Mouse (Mus musculus): ENCODE results near the gene Arl10. TPM values are rescaled to one million over a fixed set of nuclear protein-coding genes. Genes with fewer than 3 reads are reported as not detected.
A peak's percentile ranks its signal among the peaks of the same experiment; 100 is the strongest.

The Arl10 gene
- total RNA-seq (2012; rRNA removed) (3.8 and 5.1 TPM in 2 replicates), polyA plus RNA-seq (2012; ENCODE audit: insufficient read depth in 1 of 2, insufficient read length in 2 of 2, low read depth in 1 of 2, low replicate concordance in 2 of 2, missing spikeins in 1 of 2) (10 to 100 TPM in 1 of 2 experiments, not detected in 1; 10.9 TPM)

DNA sequence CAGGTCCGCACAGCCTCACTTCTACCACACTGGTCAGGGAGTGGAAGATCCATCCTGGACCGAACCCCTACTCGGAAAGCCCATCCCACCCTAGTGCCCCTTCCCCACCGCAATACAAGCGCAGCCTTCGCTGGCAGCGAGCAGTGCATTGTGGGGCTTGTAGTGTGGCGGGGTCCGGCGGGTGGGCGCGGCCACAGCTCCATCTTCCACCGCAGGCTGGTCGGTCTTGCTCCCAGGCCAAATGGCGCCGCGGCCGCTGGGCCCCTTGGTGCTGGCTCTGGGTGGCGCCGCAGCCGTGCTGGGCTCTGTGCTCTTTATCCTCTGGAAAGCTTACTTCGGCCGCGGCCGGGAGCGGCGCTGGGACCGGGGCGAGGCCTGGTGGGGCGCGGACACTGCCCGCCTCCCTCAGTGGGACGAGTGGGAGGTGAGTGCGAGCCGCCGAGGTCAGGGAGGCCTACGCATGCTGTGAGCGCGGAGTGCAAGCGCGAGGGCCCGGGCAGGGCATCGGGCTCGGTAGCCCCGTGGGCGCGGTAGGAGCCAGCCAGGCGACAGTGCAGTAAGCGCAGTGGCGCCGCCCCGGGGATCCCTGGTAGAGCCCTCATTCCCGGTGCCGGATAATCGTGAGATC lies at the start of gene Arl10:
Arl10 (plus strand) TSS at position 162 of the 628 bp plus-strand sequence.
- H3K27ac ChIP-seq (ENCODE audit: control insufficient read depth, low read depth, low read length), result no peak within 1 kb of the TSS
- peak within 1 kb of the TSS; percentile 76 for H3K9ac ChIP-seq (ENCODE audit: control insufficient read depth, low read depth, low read length, poor library complexity, severe bottlenecking)
- TF ChIP-seq HCFC1 (IDR thresholded peaks at IDR 0.05; ENCODE audit: low read depth, low read length) (peak; percentile 93), USF1 (IDR thresholded peaks at IDR 0.05; ENCODE audit: low read depth, low read length) (no peak), RAD21 (IDR thresholded peaks at IDR 0.05; ENCODE audit: low read depth, low read length) (no peak), SIN3A (IDR thresholded peaks at IDR 0.05; ENCODE audit: low read length) (peak; percentile 53; the same call in 1 of the 2 replicates), GABPA (IDR thresholded peaks at IDR 0.05; ENCODE audit: low read depth, low read length) (no peak), CTCF (IDR thresholded peaks at IDR 0.05 in 2 of 3, conservative IDR thresholded peaks at IDR 0.05 in 1 of 3; ENCODE audit: control insufficient read depth in 1 of 3, insufficient read depth in 1 of 3, low read depth in 2 of 3, low read length in 3 of 3, poor library complexity in 1 of 3, severe bottlenecking in 1 of 3) (0 out of 6 replicates have a peak, but pooled peaks of 1 of the 3 experiments have one; percentile 29), ZMIZ1 (IDR thresholded peaks at IDR 0.05; ENCODE audit: low read depth, low read length) (peak; percentile 27; the same call in 1 of the 2 replicates), NELFE (IDR thresholded peaks at IDR 0.05; ENCODE audit: low read depth, low read length) (peak; percentile 51; the same call in 1 of the 2 replicates)
- H3K9me3 ChIP-seq (replicated peaks; ENCODE audit: insufficient read depth, low read length), result no peaks in the 10 kb centered on the region
- H3K36me3 ChIP-seq (ENCODE audit: control insufficient read depth in 1 of 2, insufficient read depth in 2 of 2, low read length in 2 of 2), result peaks cover 0 to 12% of the 10 kb centered on the region in 2 experiments; a peak in 2 of 4 replicates
- peaks cover 2 to 15% of the 10 kb centered on the region in 2 experiments for H3K4me1 ChIP-seq (ENCODE audit: control insufficient read depth in 1 of 2, insufficient read depth in 2 of 2, low read length in 2 of 2)
- DNase-seq (ENCODE audit: low read depth, low spot score), result peak; percentile 71
- H3K4me3 ChIP-seq (ENCODE audit: control insufficient read depth in 1 of 2, insufficient read depth in 1 of 2, low read depth in 2 of 2, low read length in 2 of 2), result peak within 1 kb of the TSS; percentile 73 to 92
- no peaks in the 10 kb centered on the region; the same call in 1 of the 2 replicates for H3K79me2 ChIP-seq (ENCODE audit: control insufficient read depth, insufficient read depth, low read length, poor library complexity)
- no peaks in the 10 kb centered on the region for H3K27me3 ChIP-seq (ENCODE audit: control insufficient read depth in 1 of 2, insufficient read depth in 2 of 2, low read length in 2 of 2)

DNA sequence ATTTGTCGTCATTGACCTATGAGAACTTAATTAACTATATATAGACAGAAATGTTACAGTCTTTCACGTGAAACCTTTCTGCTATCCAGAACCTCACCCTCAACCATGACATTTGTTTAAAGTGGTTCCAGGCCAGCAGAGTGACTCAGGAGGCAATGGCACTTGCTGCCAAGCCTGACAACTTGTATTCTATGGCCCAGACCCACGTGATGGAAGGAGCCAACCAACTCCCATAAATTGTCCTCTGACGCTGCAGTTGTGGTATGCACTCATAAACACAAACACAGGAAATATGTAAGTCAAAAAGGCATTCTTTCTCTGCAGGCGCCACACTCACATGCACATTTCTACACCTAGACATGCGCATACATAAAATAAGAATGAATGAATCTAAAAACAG lies 47.7 kb upstream of the Arl10 start:
- no peaks in the 10 kb centered on the region for H3K27me3 ChIP-seq (ENCODE audit: control insufficient read depth in 1 of 2, insufficient read depth in 2 of 2, low read length in 2 of 2)

DNA sequence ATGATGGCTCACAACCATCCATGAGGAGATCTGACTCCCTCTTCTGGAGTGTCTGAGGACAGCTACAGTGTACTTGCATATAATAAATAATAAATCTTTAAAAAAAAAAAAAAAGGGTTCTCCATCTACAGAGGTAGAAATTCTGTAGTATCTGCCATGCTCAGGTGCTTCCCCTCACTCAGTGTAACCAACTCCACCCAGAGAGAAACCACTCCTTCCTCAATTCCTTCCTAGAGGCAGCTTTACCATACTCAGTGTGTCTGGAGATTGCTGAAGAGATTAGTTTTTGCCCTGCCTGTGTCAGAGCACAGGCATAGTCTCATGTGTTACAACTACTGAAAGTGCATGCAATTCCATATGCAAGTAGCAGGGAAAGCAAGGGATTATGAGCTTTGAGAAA lies 42.7 kb upstream of the Arl10 start:
- H3K79me2 ChIP-seq (ENCODE audit: control insufficient read depth, insufficient read depth, low read length, poor library complexity), result no peaks in the 10 kb centered on the region
- no peak overlapping the region for H3K9ac ChIP-seq (ENCODE audit: control insufficient read depth, low read depth, low read length, poor library complexity, severe bottlenecking)
- H3K27ac ChIP-seq (ENCODE audit: control insufficient read depth, low read depth, low read length), result no peak overlapping the region
- no peaks in the 10 kb centered on the region for H3K9me3 ChIP-seq (replicated peaks; ENCODE audit: insufficient read depth, low read length)
- H3K36me3 ChIP-seq (ENCODE audit: control insufficient read depth in 1 of 2, insufficient read depth in 2 of 2, low read length in 2 of 2), result peaks cover 3 to 14% of the 10 kb centered on the region in 2 experiments
- peaks cover 7 to 14% of the 10 kb centered on the region in 2 experiments for H3K4me1 ChIP-seq (ENCODE audit: control insufficient read depth in 1 of 2, insufficient read depth in 2 of 2, low read length in 2 of 2)
- peak; percentile 76 for DNase-seq (ENCODE audit: low read depth, low spot score)
- H3K4me3 ChIP-seq (ENCODE audit: control insufficient read depth in 1 of 2, insufficient read depth in 1 of 2, low read depth in 2 of 2, low read length in 2 of 2), result no peak overlapping the region
- H3K27me3 ChIP-seq (ENCODE audit: control insufficient read depth in 1 of 2, insufficient read depth in 2 of 2, low read length in 2 of 2), result no peaks in the 10 kb centered on the region
- TF ChIP-seq MAX (IDR thresholded peaks at IDR 0.05; ENCODE audit: low read length) (no peak), HCFC1 (IDR thresholded peaks at IDR 0.05; ENCODE audit: low read depth, low read length) (no peak), ZMIZ1 (IDR thresholded peaks at IDR 0.05; ENCODE audit: low read depth, low read length) (no peak), POLR2A (IDR thresholded peaks at IDR 0.05; ENCODE audit: control insufficient read depth in 1 of 2, insufficient read depth in 1 of 2, low read depth in 1 of 2, low read length in 2 of 2, poor library complexity in 1 of 2) (no peak), UBTF (IDR thresholded peaks at IDR 0.05; ENCODE audit: borderline replicate concordance, insufficient read depth, low read depth, low read length) (no peak), CTCF (IDR thresholded peaks at IDR 0.05 in 2 of 3, conservative IDR thresholded peaks at IDR 0.05 in 1 of 3; ENCODE audit: control insufficient read depth in 1 of 3, insufficient read depth in 1 of 3, low read depth in 2 of 3, low read length in 3 of 3, poor library complexity in 1 of 3, severe bottlenecking in 1 of 3) (no peak), E2F4 (IDR thresholded peaks at IDR 0.05; ENCODE audit: borderline replicate concordance, low read depth, low read length) (no peak), ZKSCAN1 (IDR thresholded peaks at IDR 0.05; ENCODE audit: low read depth, low read length) (no peak), MYC (IDR thresholded peaks at IDR 0.05; ENCODE audit: low read depth, low read length) (no peak), ZNF384 (IDR thresholded peaks at IDR 0.05; ENCODE audit: low read depth, low read length) (peak; percentile 77), ZC3H11A (IDR thresholded peaks at IDR 0.05; ENCODE audit: low read depth, low read length) (no peak), MAZ (IDR thresholded peaks at IDR 0.05; ENCODE audit: low read depth, low read length) (no peak), TBP (IDR thresholded peaks at IDR 0.05; ENCODE audit: low read depth, low read length) (peak; percentile 43; the same call in 1 of the 2 replicates), GABPA (IDR thresholded peaks at IDR 0.05; ENCODE audit: low read depth, low read length) (no peak), RCOR1 (IDR thresholded peaks at IDR 0.05; ENCODE audit: low read depth, low read length) (peak; percentile 14; the same call in 1 of the 2 replicates), CHD1 (IDR thresholded peaks at IDR 0.05; ENCODE audit: low read depth, low read length) (no peak), NELFE (IDR thresholded peaks at IDR 0.05; ENCODE audit: low read depth, low read length) (no peak), POLR2AphosphoS5 (IDR thresholded peaks at IDR 0.05; ENCODE audit: borderline replicate concordance, low read depth, low read length) (no peak), TAL1 (IDR thresholded peaks at IDR 0.05; ENCODE audit: low read length) (peak; percentile 32)

More for the DNA sequence above, 47.7 kb upstream of the Arl10 start:
- Histone ChIP-seq H3K9ac (ENCODE audit: control insufficient read depth, low read depth, low read length, poor library complexity, severe bottlenecking) (no peak overlapping the region), H3K4me3 (ENCODE audit: control insufficient read depth in 1 of 2, insufficient read depth in 1 of 2, low read depth in 2 of 2, low read length in 2 of 2) (no peak overlapping the region), H3K27ac (ENCODE audit: control insufficient read depth, low read depth, low read length) (no peak overlapping the region), H3K79me2 (ENCODE audit: control insufficient read depth, insufficient read depth, low read length, poor library complexity) (no peaks in the 10 kb centered on the region), H3K4me1 (ENCODE audit: control insufficient read depth in 1 of 2, insufficient read depth in 2 of 2, low read length in 2 of 2) (peaks cover 4 to 8% of the 10 kb centered on the region in 2 experiments; a peak in 3 of 4 replicates), H3K9me3 (replicated peaks; ENCODE audit: insufficient read depth, low read length) (no peaks in the 10 kb centered on the region), H3K36me3 (ENCODE audit: control insufficient read depth in 1 of 2, insufficient read depth in 2 of 2, low read length in 2 of 2) (peaks cover 6 to 9% of the 10 kb centered on the region in 2 experiments)
- TF ChIP-seq E2F4 (IDR thresholded peaks at IDR 0.05; ENCODE audit: borderline replicate concordance, low read depth, low read length) (no peak), POLR2AphosphoS2 (IDR thresholded peaks at IDR 0.05; ENCODE audit: low read length) (no peak), HCFC1 (IDR thresholded peaks at IDR 0.05; ENCODE audit: low read depth, low read length) (no peak), GABPA (IDR thresholded peaks at IDR 0.05; ENCODE audit: low read depth, low read length) (no peak)
- DNase-seq (ENCODE audit: low read depth, low spot score), result no peak
